In genomic region chr11:118220561-118221262, GRCm38 (mm10) we compare ENCODE assay signal across 8 mouse cellular contexts. TPM values are rescaled to one million over a fixed set of nuclear protein-coding genes. Genes with fewer than 3 reads are reported as not detected.
DNase-seq lines count a peak whose midpoint lies in the region; ATAC-seq and TF ChIP-seq lines count a peak whose summit lies in the region.

No protein-coding gene starts in this region.

- no peak for TF ChIP-seq EP300 in stomach, postnatal 0 days (optimal IDR thresholded peaks at IDR 0.05)

- H3K4me2 ChIP-seq in stomach, postnatal 0 days (replicated peaks; ENCODE audit: low read depth), result no peak overlapping the region

- H3K4me1 ChIP-seq in stomach, postnatal 0 days (replicated peaks; ENCODE audit: control insufficient read depth, insufficient read depth), result peaks cover 3% of the 10 kb centered on the region; the same call in 1 of the 2 replicates

- TF ChIP-seq CTCF in left cerebral cortex, adult 2 months (IDR thresholded peaks at IDR 0.05), result peak; percentile 95
- peak; percentile 87 for TF ChIP-seq CTCF in stomach, postnatal 0 days (IDR thresholded peaks at IDR 0.05; ENCODE audit: low read depth)

- intact Hi-C loops in left cerebral cortex, adult 2 months (cut with DNase I), result loop anchor here (1.0 to 10.0 kb wide), 3 partner anchors 117 to 346 kb away; partner anchors contain the start of gene Tha1
- intact Hi-C loops in left cerebral cortex, postnatal 25 days (cut with DNase I), result loop anchor here (1.0 to 5.0 kb wide), 3 partner anchors 116 to 348 kb away; partner anchors contain the start of gene Tha1

- peak; percentile 65 to 76 for DNase-seq in cerebellum, adult 18-20 months
- no peak for DNase-seq in cerebellum, adult 11-12 months
- DNase-seq in left cerebral cortex, adult 2 months (ENCODE audit: extremely low spot score in 1 of 2, low spot score in 2 of 2), result peak in 1 of 2 experiments; percentile 58
- DNase-seq in left cerebral cortex, adult 11 months (ENCODE audit: low spot score), result no peak
- peak; percentile 48 for DNase-seq in R1 (ENCODE audit: low read depth, low spot score)
- peak; percentile 65 to 70 for DNase-seq in left cerebral cortex, postnatal 25 days (ENCODE audit: low spot score in 2 of 2)
- DNase-seq in stomach, postnatal 0 days (ENCODE audit: low spot score), result peak; percentile 51

- peak overlapping the region; percentile 32; the same call in 1 of the 2 replicates for H3K27ac ChIP-seq in left cerebral cortex, adult 2 months
- H3K27ac ChIP-seq in stomach, postnatal 0 days (replicated peaks), result no peak overlapping the region

- no peaks in the 10 kb centered on the region for H3K36me3 ChIP-seq in stomach, postnatal 0 days (ENCODE audit: control insufficient read depth, insufficient read depth, low read length)

- WGBS in stomach, postnatal 0 days, result 25% methylated on average over 7 of the region's 7 CpGs

- H3K4me3 ChIP-seq in left cerebral cortex, adult 2 months, result no peak overlapping the region
- H3K4me3 ChIP-seq in stomach, postnatal 0 days (ENCODE audit: low read depth, low read length), result no peak overlapping the region

- no peak overlapping the region for H3K9ac ChIP-seq in stomach, postnatal 0 days (ENCODE audit: low read length)

- no peaks in the 10 kb centered on the region for H3K27me3 ChIP-seq in stomach, postnatal 0 days (ENCODE audit: control insufficient read depth, insufficient read depth, low read length)

- ATAC-seq in erythroblast, adult 5-6 weeks (replicated peaks; ENCODE audit: low FRiP score, poor library complexity, severe bottlenecking), result peak; percentile 71
- ATAC-seq in stomach, postnatal 0 days (ENCODE audit: low FRiP score, low TSS enrichment), result no peak

- H3K9me3 ChIP-seq in stomach, postnatal 0 days (ENCODE audit: control insufficient read depth, low read length), result no peaks in the 10 kb centered on the region

RNA-seq across cellular contexts. Expression of gene Cyth1, which starts 27.7 kb away (rescaled TPM):
- total RNA-seq in left cerebral cortex, adult 2 months (2021), result 10 to 100 TPM; 65.2 to 69.3 TPM
- total RNA-seq in erythroblast, adult 5-6 weeks (2015; ENCODE audit: low replicate concordance), result 2.7 and 6.0 TPM in 2 replicates
- total RNA-seq in erythroblast, adult 5-6 weeks (2017; ENCODE audit: low replicate concordance), result 3.6 and 14.4 TPM in 2 replicates
- total RNA-seq in left cerebral cortex, postnatal 25 days (2021), result 10 to 100 TPM; 64.9 to 70.1 TPM
- 13.1 and 13.3 TPM in 2 replicates for polyA plus RNA-seq in stomach, postnatal 0 days (2015; fragmentation: Nextera tagmentation; extraction: Ambion mirVana)

Comparison
In these comparisons a context has a peak if more than half of its experiments do, and no peak if none do; other contexts are left out.
1. DNase-seq: peak in cerebellum, adult 18-20 months (2 of 2), R1 (single experiment), left cerebral cortex, postnatal 25 days (2 of 2) and stomach, postnatal 0 days (single experiment); none in cerebellum, adult 11-12 months (single experiment) and left cerebral cortex, adult 11 months (single experiment).
2. RNA of gene Cyth1, which starts 27.7 kb away (total RNA-seq): 64.9 to 70.1 TPM in left cerebral cortex, postnatal 25 days and 65.2 to 69.3 TPM in left cerebral cortex, adult 2 months; 2.7 to 14.4 TPM in erythroblast, adult 5-6 weeks; every median in the first group is over 4 times any median in the second.